In the genomic region with DNA sequence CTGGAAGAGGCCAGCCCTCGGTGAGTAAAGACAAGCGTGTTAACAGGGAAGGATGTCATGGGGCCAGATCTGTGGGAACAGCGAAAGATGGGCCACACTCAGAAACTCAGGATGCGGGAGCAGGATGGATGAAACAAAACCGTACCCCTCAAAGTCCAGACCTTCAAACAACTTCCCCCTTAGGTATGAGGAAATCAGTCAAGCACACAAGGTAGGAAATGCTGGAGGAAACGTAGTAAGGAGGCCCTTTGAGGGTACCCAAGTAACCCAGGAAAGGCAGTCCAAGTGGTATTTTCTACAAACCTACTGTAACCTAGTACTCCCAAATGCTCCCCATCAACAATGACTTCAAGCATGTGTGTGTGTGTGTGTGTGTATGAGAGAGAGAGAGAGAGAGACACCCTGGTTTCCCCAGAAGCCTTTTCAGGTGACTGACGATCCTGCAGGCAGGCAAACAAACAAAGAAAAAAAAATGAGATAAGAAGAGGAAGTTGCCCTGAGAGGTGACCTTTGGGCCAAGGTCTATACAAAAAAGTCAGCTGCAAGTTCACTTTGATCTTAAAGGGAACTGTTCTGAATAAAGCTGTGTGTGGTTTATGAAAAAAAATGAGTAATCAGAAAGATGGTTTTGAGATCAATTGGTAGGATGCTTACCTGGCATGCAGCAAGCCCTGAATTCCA, we compare ENCODE assay signal across 13 mouse cellular contexts. TPM values are rescaled to one million over a fixed set of nuclear protein-coding genes. Genes with fewer than 3 reads are reported as not detected.
A peak's percentile ranks its signal among the peaks of the same experiment; 100 is the strongest.
DNase-seq lines count a peak whose midpoint lies in the region; ATAC-seq and TF ChIP-seq lines count a peak whose summit lies in the region.
"Had no signal": no experiment of that assay in that cellular context is flagged by ENCODE, and none has a peak within 500 bp of the region (broad histone marks: within the 10 kb centered on the region; RNA-seq: fewer than 3 reads in every experiment).

No protein-coding gene starts in this region.

- peaks cover 34% of the 10 kb centered on the region for H3K79me2 ChIP-seq in liver, adult 2 months (ENCODE audit: control insufficient read depth, insufficient read depth, low read length)

- H3K9ac ChIP-seq in liver, adult 2 months (ENCODE audit: low read depth, low read length) = no peak overlapping the region
- H3K9ac ChIP-seq in midbrain, embryonic 14.5 days (replicated peaks; ENCODE audit: low read length) = no peak overlapping the region
- H3K9ac ChIP-seq: neural tube, embryonic 13.5 days had no signal

- H3K4me2 ChIP-seq in midbrain, embryonic 14.5 days (ENCODE audit: low read length) = no peak overlapping the region
- H3K4me2 ChIP-seq: neural tube, embryonic 13.5 days had no signal

- TF ChIP-seq CTCF in liver, adult 2 months (IDR thresholded peaks at IDR 0.05; ENCODE audit: low read depth, low read length) = no peak
- TF ChIP-seq CTCF in embryonic fibroblast, embryonic 13.5 days (IDR thresholded peaks at IDR 0.05; ENCODE audit: borderline replicate concordance, insufficient read depth, low read length) = no peak

- TF ChIP-seq POLR2A in liver, adult 2 months (IDR thresholded peaks at IDR 0.05; ENCODE audit: extremely low read depth, insufficient read depth, low read length) = no peak
- no peak for TF ChIP-seq POLR2A in embryonic fibroblast, embryonic 13.5 days (IDR thresholded peaks at IDR 0.05; ENCODE audit: low read depth, low read length)

- DNase-seq in adrenal gland, adult 2 months = peak; percentile 36
- no peak for DNase-seq in adrenal gland, postnatal 36 days
- peak; percentile 88 for DNase-seq in liver, adult 2 months (ENCODE audit: extremely low read depth, low read depth, low spot score)
- DNase-seq in liver = no peak
- peak; percentile 60 for DNase-seq in naive thymus-derived CD4-positive, alpha-beta T cell, adult 2 months (ENCODE audit: low read depth)
- no peak for DNase-seq in midbrain, embryonic 14.5 days
- DNase-seq in cerebellum, postnatal 4 days (ENCODE audit: low spot score in 2 of 2) = no peak
- DNase-seq: embryo, embryonic 11 days; heart, adult 18-20 months; right cerebral cortex, postnatal 25 days had no signal

- H3K27me3 ChIP-seq in liver, adult 2 months (ENCODE audit: control insufficient read depth, insufficient read depth, low read length) = no peaks in the 10 kb centered on the region
- no peaks in the 10 kb centered on the region for H3K27me3 ChIP-seq in midbrain, embryonic 14.5 days (ENCODE audit: control insufficient read depth, insufficient read depth, low read length)
- H3K27me3 ChIP-seq: megakaryocyte, embryonic 14.5 days; neural tube, embryonic 13.5 days had no signal

- 37% methylated on average over 7 of the region's 7 CpGs for WGBS in liver, adult 2 months
- 89% methylated on average over 7 of the region's 7 CpGs for WGBS in midbrain, embryonic 14.5 days

- no peak for ATAC-seq in midbrain, embryonic 14.5 days (ENCODE audit: low FRiP score, low TSS enrichment)

- peaks cover 27% of the 10 kb centered on the region for H3K4me1 ChIP-seq in liver, adult 2 months (ENCODE audit: control insufficient read depth, insufficient read depth, low read length)
- peaks cover 19% of the 10 kb centered on the region for H3K4me1 ChIP-seq in embryonic fibroblast, embryonic 13.5 days (ENCODE audit: control insufficient read depth, insufficient read depth, low read length)
- H3K4me1 ChIP-seq in midbrain, embryonic 14.5 days (ENCODE audit: control insufficient read depth, insufficient read depth, low read length) = 0 out of 2 replicates have a peak, but pooled peaks cover 2% of the 10 kb centered on the region

- H3K9me3 ChIP-seq in midbrain, embryonic 14.5 days (ENCODE audit: control insufficient read depth, low read length) = peaks cover 4% of the 10 kb centered on the region; the same call in 1 of the 2 replicates
- H3K9me3 ChIP-seq: megakaryocyte, embryonic 14.5 days had no signal

- no peaks in the 10 kb centered on the region for H3K36me3 ChIP-seq in liver, adult 2 months (ENCODE audit: control insufficient read depth, insufficient read depth, low read length)
- 0 out of 2 replicates have a peak, but pooled peaks cover 4% of the 10 kb centered on the region for H3K36me3 ChIP-seq in midbrain, embryonic 14.5 days (ENCODE audit: control insufficient read depth, insufficient read depth, low read length)

- H3K4me3 ChIP-seq in liver, adult 2 months (ENCODE audit: insufficient read depth, low read depth, low read length) = no peak overlapping the region
- no peak overlapping the region for H3K4me3 ChIP-seq in embryonic fibroblast, embryonic 13.5 days (ENCODE audit: insufficient read depth, low read length)
- no peak overlapping the region for H3K4me3 ChIP-seq in midbrain, embryonic 14.5 days (replicated peaks; ENCODE audit: low read depth, low read length)
- H3K4me3 ChIP-seq: megakaryocyte, embryonic 14.5 days; neural tube, embryonic 13.5 days had no signal

- peak overlapping the region; percentile 57 for H3K27ac ChIP-seq in liver, adult 2 months (replicated peaks; ENCODE audit: insufficient read depth, low read depth, low read length)
- H3K27ac ChIP-seq in embryonic fibroblast, embryonic 13.5 days (ENCODE audit: insufficient read depth, low read length) = peak overlapping the region; percentile 94
- H3K27ac ChIP-seq in midbrain, embryonic 14.5 days (replicated peaks; ENCODE audit: low read depth, low read length) = no peak overlapping the region
- H3K27ac ChIP-seq: neural tube, embryonic 13.5 days had no signal

RNA-seq across cellular contexts. Expression of a gene that starts 23.7 kb away (rescaled TPM):
- 10 to 100 TPM; 40.7 to 58.3 TPM for total RNA-seq in adrenal gland, adult 2 months (2021)
- 14.1 and 20.7 TPM in 2 replicates for polyA plus RNA-seq in adrenal gland, adult 2 months (2012; rRNA removed)
- total RNA-seq in adrenal gland, postnatal 36 days (2021) = 10 to 100 TPM; 50.2 to 60.1 TPM
- total RNA-seq in liver, adult 2 months (2014; rRNA removed) = 22.7 and 23.0 TPM in 2 replicates
- polyA plus RNA-seq in liver, adult 2 months (2012; rRNA removed) = 8.0 and 9.2 TPM in 2 replicates
- 14.2 and 17.3 TPM in 2 replicates for polyA plus RNA-seq in embryonic fibroblast, embryonic 13.5 days (2011; ENCODE audit: insufficient read length, low read depth, missing spikeins)
- 38.7 and 42.6 TPM in 2 replicates for polyA plus RNA-seq in midbrain, embryonic 14.5 days (2014; fragmentation: Nextera tagmentation; extraction: Ambion mirVana)

RNA-seq across cellular contexts. Expression of a gene that starts 23.8 kb away (rescaled TPM):
- 10 to 100 TPM; 42.6 to 43.5 TPM for total RNA-seq in adrenal gland, adult 2 months (2021)
- 39.0 and 48.4 TPM in 2 replicates for polyA plus RNA-seq in adrenal gland, adult 2 months (2012; rRNA removed)
- total RNA-seq in adrenal gland, postnatal 36 days (2021) = 10 to 100 TPM; 44.9 to 49.9 TPM
- total RNA-seq in liver, adult 2 months (2014; rRNA removed) = 31.0 and 31.8 TPM in 2 replicates
- polyA plus RNA-seq in liver, adult 2 months (2012; rRNA removed) = 17.3 and 19.8 TPM in 2 replicates
- polyA plus RNA-seq in embryonic fibroblast, embryonic 13.5 days (2011; ENCODE audit: insufficient read length, low read depth, missing spikeins) = 76.3 and 89.7 TPM in 2 replicates
- polyA plus RNA-seq in midbrain, embryonic 14.5 days (2014; fragmentation: Nextera tagmentation; extraction: Ambion mirVana) = 99.6 and 132 TPM in 2 replicates

Comparison
In these comparisons a context has a peak if more than half of its experiments do, and no peak if none do; other contexts are left out.
1. DNase-seq: peak in adrenal gland, adult 2 months (single experiment), liver, adult 2 months (single experiment) and naive thymus-derived CD4-positive, alpha-beta T cell, adult 2 months (single experiment); none in adrenal gland, postnatal 36 days (0 of 2), liver (single experiment), midbrain, embryonic 14.5 days (single experiment) and cerebellum, postnatal 4 days (0 of 2).